Mouse (Mus musculus): ENCODE measurements around the gene Cldn34b4. TPM values are rescaled to one million over a fixed set of nuclear protein-coding genes. Genes with fewer than 3 reads are reported as not detected.

The Cldn34b4 gene
- total RNA-seq (2015; ENCODE audit: low replicate concordance) (not detected in 2 replicates), total RNA-seq (2017; ENCODE audit: low replicate concordance) (not detected in 2 replicates)

DNA sequence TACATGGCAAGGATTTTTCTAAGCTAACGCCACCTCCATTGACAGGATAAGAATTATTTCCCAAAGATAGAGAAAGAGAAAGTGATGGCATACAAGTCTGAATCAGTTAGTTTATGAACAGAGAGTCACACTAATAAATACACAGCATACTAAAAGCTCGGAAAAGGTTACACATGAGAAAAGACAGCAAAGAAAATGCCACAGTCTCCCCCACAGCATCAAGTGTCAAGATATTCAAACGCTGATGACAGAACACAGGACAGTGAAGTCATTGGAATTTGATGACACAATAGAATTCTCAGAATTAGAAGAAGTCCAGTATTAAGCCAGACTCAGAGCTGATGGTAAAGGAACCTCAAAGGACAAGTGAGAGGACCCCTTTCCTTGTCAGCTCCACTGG, at the start of gene Cldn34b4:
TSS of gene Cldn34b4 (plus strand) at position 301 of the 400 bp plus-strand sequence.
- ATAC-seq (replicated peaks; ENCODE audit: low FRiP score, poor library complexity, severe bottlenecking) = no peak

Other genes starting within 250 kb of the Cldn34b4 start
- not detected in 2 replicates for gene Cldn34b3, start 129.0 kb upstream of the Cldn34b4 start, total RNA-seq (2015; ENCODE audit: low replicate concordance)
- not detected in 2 replicates for gene Cldn34b3, start 129.0 kb upstream of the Cldn34b4 start, total RNA-seq (2017; ENCODE audit: low replicate concordance)
- gene Cldn34d, start 209.6 kb downstream of the Cldn34b4 start, total RNA-seq (2015; ENCODE audit: low replicate concordance) = not detected in 2 replicates
- gene Cldn34d, start 209.6 kb downstream of the Cldn34b4 start, total RNA-seq (2017; ENCODE audit: low replicate concordance) = not detected in 2 replicates